Mouse (Mus musculus) hindbrain, embryonic 12.5 days (tissue): Measurements from ENCODE around the gene 1700125H20Rik. TPM values are rescaled to one million over a fixed set of nuclear protein-coding genes. Genes with fewer than 3 reads are reported as not detected.
"Not testable (repeated sequence)": the region's sequence is repeated elsewhere in the genome, so short reads cannot be mapped to it uniquely, and the experiment has no call there.

Source experiments
- ATAC-seq: fragments of 200-750 bp; cut with Nextera tagmentation; 2 replicates; pipeline ENCODE4 v1.8.0; 2017; ENCODE audit warnings: moderate TSS enrichment; ENCODE audit not compliant: low FRiP score
- H3K27ac ChIP-seq: fragments of 300-500 bp; sonication (generic); 2 replicates; pipeline ENCODE4 v1.5.1; 2016; ENCODE audit warnings: mild to moderate bottlenecking
- H3K27me3 ChIP-seq: fragments of 300-500 bp; sonication (generic); 2 replicates; pipeline ENCODE4 v1.6.1; 2016; ENCODE audit warnings: mild to moderate bottlenecking
- H3K36me3 ChIP-seq: fragments of 300-500 bp; sonication (generic); 2 replicates; pipeline ENCODE4 v1.6.1; 2016; ENCODE audit warnings: mild to moderate bottlenecking
- H3K4me1 ChIP-seq: fragments of 300-500 bp; sonication (generic); 2 replicates; pipeline ENCODE4 v1.6.1; 2016
- H3K4me2 ChIP-seq: fragments of 300-500 bp; sonication (generic); replicated peaks from 2 replicates; pipeline ENCODE4 v1.6.1; 2016; ENCODE audit warnings: mild to moderate bottlenecking
- H3K4me3 ChIP-seq: fragments of 300-500 bp; sonication (generic); 2 replicates; pipeline ENCODE4 v1.5.1; 2016; ENCODE audit warnings: mild to moderate bottlenecking
- H3K9ac ChIP-seq: fragments of 300-500 bp; sonication (generic); 2 replicates; pipeline ENCODE4 v1.6.1; 2016; ENCODE audit warnings: mild to moderate bottlenecking, moderate library complexity
- H3K9me3 ChIP-seq: fragments of 300-500 bp; sonication (generic); replicated peaks from 2 replicates; pipeline ENCODE4 v1.6.1; 2016; ENCODE audit warnings: mild to moderate bottlenecking
- WGBS: fragments of 180-500 bp; shearing (Covaris S2); methylation state at CpG from one replicate; pipeline ENCODE4 v1.1.7; 2016; 5-methylcytosine and 5-hydroxymethylcytosine counted together
- polyA plus RNA-seq: library from polyadenylated mRNA; unstranded; fragments of >200 nt; fragmentation: Nextera tagmentation; extraction: Ambion mirVana; gene quantifications from 2 replicates; pipeline ENCODE4 v1.2.1, GENCODE M21; 2016

1700125H20Rik gene
- polyA plus RNA-seq, 1 experiment from 2014 or later: 0.77 TPM

GRCm38 (mm10) chr11:85163014-85163413 is 7.2 kb upstream of the 1700125H20Rik start:
- H3K4me3 ChIP-seq, H3K9ac ChIP-seq, H3K36me3 ChIP-seq, H3K4me1 ChIP-seq, ATAC-seq, H3K9me3 ChIP-seq, H3K27me3 ChIP-seq, H3K4me2 ChIP-seq, H3K27ac ChIP-seq: not testable (repeated sequence)
- WGBS: 86% methylated on average over 1 of the region's 1 CpGs

- no peak overlapping the region for H3K4me2 ChIP-seq
- H3K27ac ChIP-seq: no peak overlapping the region
- no peak overlapping the region for H3K4me3 ChIP-seq
- H3K9me3 ChIP-seq: no peaks in the 10 kb centered on the region
- H3K4me1 ChIP-seq: no peaks in the 10 kb centered on the region
- no peaks in the 10 kb centered on the region for H3K36me3 ChIP-seq
- H3K27me3 ChIP-seq: no peaks in the 10 kb centered on the region
- no peak overlapping the region for H3K9ac ChIP-seq
- no peak for ATAC-seq
These were observed 5.8 kb upstream of the 1700125H20Rik start for GRCm38 (mm10) chr11:85164371-85164770.

GRCm38 (mm10) chr11:85167503-85167902 is 2.7 kb upstream of the 1700125H20Rik start:
- 82% methylated on average over 1 of the region's 1 CpGs for WGBS
- no peak overlapping the region for H3K4me3 ChIP-seq
- H3K9ac ChIP-seq: no peak overlapping the region
- H3K4me1 ChIP-seq: 0 out of 2 replicates have a peak, but pooled peaks cover 7% of the 10 kb centered on the region
- H3K27me3 ChIP-seq: no peaks in the 10 kb centered on the region
- no peaks in the 10 kb centered on the region for H3K36me3 ChIP-seq
- ATAC-seq: no peak
- no peak overlapping the region for H3K4me2 ChIP-seq
- no peak overlapping the region for H3K27ac ChIP-seq
- no peaks in the 10 kb centered on the region for H3K9me3 ChIP-seq

GRCm38 (mm10) chr11:85170833-85171232 is 629 bp downstream of the 1700125H20Rik start:
- Histone ChIP-seq H3K4me2 (no peak overlapping the region), H3K27me3 (no peaks in the 10 kb centered on the region), H3K36me3 (no peaks in the 10 kb centered on the region), H3K27ac (no peak overlapping the region), H3K9me3 (no peaks in the 10 kb centered on the region), H3K4me3 (no peak overlapping the region), H3K4me1 (0 out of 2 replicates have a peak, but pooled peaks cover 7% of the 10 kb centered on the region), H3K9ac (0 out of 2 replicates have a peak overlapping the region, but pooled peaks have one; percentile 44)
- ATAC-seq: no peak
- 49% methylated on average over 2 of the region's 2 CpGs for WGBS

GRCm38 (mm10) chr11:85175941-85176340 is 5.7 kb downstream of the 1700125H20Rik start:
- WGBS: 85% methylated on average over 3 of the region's 3 CpGs
- ATAC-seq: no peak
- Histone ChIP-seq H3K9me3 (no peaks in the 10 kb centered on the region), H3K36me3 (no peaks in the 10 kb centered on the region), H3K4me2 (no peak overlapping the region), H3K4me1 (no peaks in the 10 kb centered on the region), H3K4me3 (no peak overlapping the region), H3K9ac (no peak overlapping the region), H3K27ac (no peak overlapping the region), H3K27me3 (no peaks in the 10 kb centered on the region)

- no peak overlapping the region for H3K4me2 ChIP-seq
- no peak overlapping the region for H3K9ac ChIP-seq
- ATAC-seq: no peak
- WGBS: 82% methylated on average over 6 of the region's 6 CpGs
- no peak overlapping the region for H3K4me3 ChIP-seq
- H3K27ac ChIP-seq: no peak overlapping the region
- no peaks in the 10 kb centered on the region for H3K27me3 ChIP-seq
- H3K36me3 ChIP-seq: no peaks in the 10 kb centered on the region
- H3K4me1 ChIP-seq: 0 out of 2 replicates have a peak, but pooled peaks cover 4% of the 10 kb centered on the region
- H3K9me3 ChIP-seq: no peaks in the 10 kb centered on the region
These were observed 7.6 kb downstream of the 1700125H20Rik start for GRCm38 (mm10) chr11:85177761-85178160.

- no peaks in the 10 kb centered on the region for H3K27me3 ChIP-seq
- no peak overlapping the region for H3K27ac ChIP-seq
- H3K36me3 ChIP-seq: no peaks in the 10 kb centered on the region
- no peak for ATAC-seq
- no peaks in the 10 kb centered on the region for H3K9me3 ChIP-seq
- WGBS: 87% methylated on average over 4 of the region's 4 CpGs
- no peak overlapping the region for H3K9ac ChIP-seq
- no peak overlapping the region for H3K4me2 ChIP-seq
- H3K4me3 ChIP-seq: no peak overlapping the region
- 0 out of 2 replicates have a peak, but pooled peaks cover 8% of the 10 kb centered on the region for H3K4me1 ChIP-seq
These were observed 8.2 kb downstream of the 1700125H20Rik start for GRCm38 (mm10) chr11:85178413-85178812.

- 8% methylated on average over 20 of the region's 20 CpGs for WGBS
- peak overlapping the region; percentile 51 for H3K4me2 ChIP-seq
- no peaks in the 10 kb centered on the region for H3K9me3 ChIP-seq
- H3K27ac ChIP-seq: peak overlapping the region; percentile 44
- peak; percentile 95 for ATAC-seq
- 0 out of 2 replicates have a peak, but pooled peaks cover 8% of the 10 kb centered on the region for H3K4me1 ChIP-seq
- H3K4me3 ChIP-seq: peak overlapping the region; percentile 36
- no peaks in the 10 kb centered on the region for H3K36me3 ChIP-seq
- H3K27me3 ChIP-seq: no peaks in the 10 kb centered on the region
- peak overlapping the region; percentile 54 for H3K9ac ChIP-seq
These were observed 12.5 kb downstream of the 1700125H20Rik start for GRCm38 (mm10) chr11:85182617-85183283.

- peak overlapping the region; percentile 54 for H3K9ac ChIP-seq
- peak overlapping the region; percentile 44; the same call in 1 of the 2 replicates for H3K27ac ChIP-seq
- no peaks in the 10 kb centered on the region for H3K27me3 ChIP-seq
- no peaks in the 10 kb centered on the region for H3K36me3 ChIP-seq
- peak; percentile 46 for ATAC-seq
- no peaks in the 10 kb centered on the region for H3K9me3 ChIP-seq
- 0 out of 2 replicates have a peak, but pooled peaks cover 8% of the 10 kb centered on the region for H3K4me1 ChIP-seq
- peak overlapping the region; percentile 36 for H3K4me3 ChIP-seq
- peak overlapping the region; percentile 51 for H3K4me2 ChIP-seq
- WGBS: 28% methylated on average over 13 of the region's 13 CpGs
These were observed 13.1 kb downstream of the 1700125H20Rik start for GRCm38 (mm10) chr11:85183284-85183779.

- Histone ChIP-seq H3K27me3 (no peaks in the 10 kb centered on the region), H3K36me3 (peaks cover 2% of the 10 kb centered on the region; the same call in 1 of the 2 replicates), H3K27ac (no peak overlapping the region), H3K9ac (no peak overlapping the region), H3K4me1 (0 out of 2 replicates have a peak, but pooled peaks cover 8% of the 10 kb centered on the region), H3K4me3 (no peak overlapping the region), H3K4me2 (no peak overlapping the region), H3K9me3 (no peaks in the 10 kb centered on the region)
- 66% methylated on average over 5 of the region's 5 CpGs for WGBS
- no peak for ATAC-seq
These were observed 13.9 kb downstream of the 1700125H20Rik start for GRCm38 (mm10) chr11:85184082-85184481.

- WGBS: 88% methylated on average over 6 of the region's 6 CpGs
- Histone ChIP-seq H3K4me1 (0 out of 2 replicates have a peak, but pooled peaks cover 8% of the 10 kb centered on the region), H3K27me3 (no peaks in the 10 kb centered on the region), H3K9ac (no peak overlapping the region), H3K9me3 (no peaks in the 10 kb centered on the region), H3K4me3 (no peak overlapping the region), H3K27ac (no peak overlapping the region), H3K36me3 (peaks cover 9% of the 10 kb centered on the region; the same call in 1 of the 2 replicates), H3K4me2 (no peak overlapping the region)
- no peak for ATAC-seq
These were observed 14.6 kb downstream of the 1700125H20Rik start for GRCm38 (mm10) chr11:85184839-85185238.

- Histone ChIP-seq H3K27me3 (no peaks in the 10 kb centered on the region), H3K9ac (no peak overlapping the region), H3K4me1 (no peaks in the 10 kb centered on the region), H3K4me3 (no peak overlapping the region), H3K4me2 (no peak overlapping the region), H3K27ac (no peak overlapping the region), H3K36me3 (peaks cover 36% of the 10 kb centered on the region), H3K9me3 (no peaks in the 10 kb centered on the region)
- 95% methylated on average over 4 of the region's 4 CpGs for WGBS
- ATAC-seq: no peak
These were observed 18.9 kb downstream of the 1700125H20Rik start for GRCm38 (mm10) chr11:85189110-85189509.

GRCm38 (mm10) chr11:85190741-85191140 is 20.5 kb downstream of the 1700125H20Rik start:
- H3K4me1 ChIP-seq: no peaks in the 10 kb centered on the region
- no peaks in the 10 kb centered on the region for H3K27me3 ChIP-seq
- 94% methylated on average over 12 of the region's 12 CpGs for WGBS
- peaks cover 52% of the 10 kb centered on the region for H3K36me3 ChIP-seq
- no peak for ATAC-seq
- no peak overlapping the region for H3K4me2 ChIP-seq
- H3K9me3 ChIP-seq: no peaks in the 10 kb centered on the region
- H3K27ac ChIP-seq: no peak overlapping the region
- H3K4me3 ChIP-seq: no peak overlapping the region
- H3K9ac ChIP-seq: no peak overlapping the region
